Mouse (Mus musculus) liver, embryonic 16.5 days (tissue): ENCODE measurements around the gene Dupd1. TPM values are rescaled to one million over a fixed set of nuclear protein-coding genes. Genes with fewer than 3 reads are reported as not detected.

Experiments
- ATAC-seq: fragments of 200-750 bp; cut with Nextera tagmentation; 2 replicates; pipeline ENCODE4 v1.8.0; 2017; ENCODE audit warnings: low read depth, mild to moderate bottlenecking, moderate number of reproducible peaks, moderate library complexity
- H3K27ac ChIP-seq: fragments of 300-500 bp; sonication (generic); 2 replicates; pipeline ENCODE4 v1.5.1; 2014; ENCODE audit warnings: mild to moderate bottlenecking, low read length
- H3K27me3 ChIP-seq: fragments of 300-500 bp; sonication (generic); 2 replicates; pipeline ENCODE4 v1.6.1; 2014; ENCODE audit warnings: low read depth, low read length, mixed read lengths; ENCODE audit not compliant: control insufficient read depth, insufficient read depth
- H3K36me3 ChIP-seq: fragments of 300-500 bp; sonication (generic); 2 replicates; pipeline ENCODE4 v1.6.1; 2014; ENCODE audit warnings: mild to moderate bottlenecking; ENCODE audit not compliant: control insufficient read depth, insufficient read depth
- H3K4me1 ChIP-seq: fragments of 300-500 bp; sonication (generic); 2 replicates; pipeline ENCODE4 v1.6.1; 2014; ENCODE audit warnings: low read depth, low read length, mixed read lengths; ENCODE audit not compliant: control insufficient read depth
- H3K4me2 ChIP-seq: fragments of 300-500 bp; sonication (generic); 2 replicates; pipeline ENCODE4 v1.6.1; 2014; ENCODE audit warnings: low read depth, low read length, mixed read lengths
- H3K4me3 ChIP-seq: fragments of 300-500 bp; sonication (generic); 2 replicates; pipeline ENCODE4 v1.5.1; 2014; ENCODE audit warnings: low read depth, mild to moderate bottlenecking, low read length
- H3K9ac ChIP-seq: fragments of 300-500 bp; sonication (generic); 2 replicates; pipeline ENCODE4 v1.6.1; 2014; ENCODE audit warnings: low read depth, low read length
- H3K9me3 ChIP-seq: fragments of 300-500 bp; sonication (generic); replicated peaks from 2 replicates; pipeline ENCODE4 v1.6.1; 2016; ENCODE audit warnings: low read length; ENCODE audit not compliant: control insufficient read depth
- WGBS: fragments of 180-500 bp; shearing (Covaris S2); extraction: QIAGEN DNeasy Blood & Tissue Kit; methylation state at CpG from one replicate; pipeline ENCODE4 v1.1.7; 2014; ENCODE audit not compliant: insufficient replicate concordance; 5-methylcytosine and 5-hydroxymethylcytosine counted together
- polyA plus RNA-seq: library from polyadenylated mRNA; unstranded; fragments of >200 nt; fragmentation: Nextera tagmentation; extraction: Ambion mirVana; gene quantifications from 2 replicates; pipeline ENCODE4 v1.2.1, GENCODE M21; 2015

The Dupd1 gene
- polyA plus RNA-seq, result 0.18 and 0.27 TPM in 2 replicates

- H3K4me3 ChIP-seq, result no peak within 1 kb of the TSS
- 58% methylated on average over 5 of the region's 5 CpGs for WGBS
- no peak within 1 kb of the TSS for H3K27ac ChIP-seq
- no peaks in the 10 kb centered on the region for H3K36me3 ChIP-seq
- no peak for ATAC-seq
- H3K4me1 ChIP-seq, result no peaks in the 10 kb centered on the region
- H3K9ac ChIP-seq, result no peak within 1 kb of the TSS
- no peaks in the 10 kb centered on the region for H3K9me3 ChIP-seq
- no peak within 1 kb of the TSS for H3K4me2 ChIP-seq
- H3K27me3 ChIP-seq, result no peaks in the 10 kb centered on the region
Observed at GRCm38 (mm10) chr14:21714486-21714885, at the start of gene Dupd1. TSS of gene Dupd1 (minus strand) at chr14:21714576.

- H3K27ac ChIP-seq, result no peak overlapping the region
- no peak overlapping the region for H3K9ac ChIP-seq
- H3K4me3 ChIP-seq, result no peak overlapping the region
- no peak for ATAC-seq
- peaks cover 19% of the 10 kb centered on the region for H3K4me1 ChIP-seq
- no peak overlapping the region for H3K4me2 ChIP-seq
- WGBS, result 78% methylated on average over 3 of the region's 3 CpGs
- no peaks in the 10 kb centered on the region for H3K27me3 ChIP-seq
- H3K36me3 ChIP-seq, result no peaks in the 10 kb centered on the region
- no peaks in the 10 kb centered on the region for H3K9me3 ChIP-seq
Observed at GRCm38 (mm10) chr14:21763736-21764135, 49.4 kb upstream of the Dupd1 start.

GRCm38 (mm10) chr14:21761560-21761959 lies 47.2 kb upstream of the Dupd1 start:
- no peaks in the 10 kb centered on the region for H3K27me3 ChIP-seq
- H3K9ac ChIP-seq, result no peak overlapping the region
- H3K4me2 ChIP-seq, result no peak overlapping the region
- H3K27ac ChIP-seq, result no peak overlapping the region
- WGBS, result 80% methylated on average over 9 of the region's 9 CpGs
- no peaks in the 10 kb centered on the region for H3K9me3 ChIP-seq
- no peak for ATAC-seq
- peaks cover 27% of the 10 kb centered on the region for H3K4me1 ChIP-seq
- H3K4me3 ChIP-seq, result no peak overlapping the region
- H3K36me3 ChIP-seq, result no peaks in the 10 kb centered on the region

GRCm38 (mm10) chr14:21753367-21753766 lies 39.0 kb upstream of the Dupd1 start:
- Histone ChIP-seq H3K4me2 (no peak overlapping the region), H3K27ac (no peak overlapping the region), H3K9ac (no peak overlapping the region), H3K4me1 (peaks cover 35% of the 10 kb centered on the region), H3K36me3 (no peaks in the 10 kb centered on the region), H3K9me3 (no peaks in the 10 kb centered on the region), H3K27me3 (no peaks in the 10 kb centered on the region), H3K4me3 (no peak overlapping the region)
- ATAC-seq, result no peak
- WGBS, result 57% methylated on average over 4 of the region's 4 CpGs

GRCm38 (mm10) chr14:21752411-21752810 lies 38.0 kb upstream of the Dupd1 start:
- peaks cover 29% of the 10 kb centered on the region for H3K4me1 ChIP-seq
- no peaks in the 10 kb centered on the region for H3K27me3 ChIP-seq
- no peak for ATAC-seq
- no peaks in the 10 kb centered on the region for H3K36me3 ChIP-seq
- no peaks in the 10 kb centered on the region for H3K9me3 ChIP-seq
- 83% methylated on average over 3 of the region's 3 CpGs for WGBS
- no peak overlapping the region for H3K4me2 ChIP-seq
- no peak overlapping the region for H3K27ac ChIP-seq
- H3K4me3 ChIP-seq, result no peak overlapping the region
- no peak overlapping the region for H3K9ac ChIP-seq

- peak within 1 kb of the TSS; percentile 83 for H3K9ac ChIP-seq
- H3K4me3 ChIP-seq, result peak within 1 kb of the TSS; percentile 77
- ATAC-seq, result peak; percentile 80
- peaks cover 27% of the 10 kb centered on the region for H3K4me1 ChIP-seq
- peak within 1 kb of the TSS; percentile 90 for H3K4me2 ChIP-seq
- no peaks in the 10 kb centered on the region for H3K27me3 ChIP-seq
- WGBS, result under 1% methylated on average over 26 of the region's 26 CpGs
- H3K9me3 ChIP-seq, result no peaks in the 10 kb centered on the region
- H3K27ac ChIP-seq, result peak within 1 kb of the TSS; percentile 65
- no peaks in the 10 kb centered on the region for H3K36me3 ChIP-seq
Observed at GRCm38 (mm10) chr14:21750881-21751542, 36.6 kb upstream of the Dupd1 start, which contains the start of gene Dusp13. TSS of gene Dusp13 (minus strand) at chr14:21751181.

- WGBS, result 6% methylated on average over 52 of the region's 52 CpGs
- H3K4me1 ChIP-seq, result peaks cover 19% of the 10 kb centered on the region
- ATAC-seq, result peak; percentile 85
Observed at GRCm38 (mm10) chr14:21750008-21750880, 35.9 kb upstream of the Dupd1 start, which contains the start of gene Samd8. TSS of gene Samd8 (plus strand) at chr14:21750531.

GRCm38 (mm10) chr14:21748142-21748870 lies 33.9 kb upstream of the Dupd1 start:
- H3K4me3 ChIP-seq, result no peak overlapping the region
- no peak for ATAC-seq
- no peak overlapping the region for H3K27ac ChIP-seq
- peaks cover 14% of the 10 kb centered on the region for H3K4me1 ChIP-seq
- H3K9me3 ChIP-seq, result no peaks in the 10 kb centered on the region
- H3K4me2 ChIP-seq, result no peak overlapping the region
- no peaks in the 10 kb centered on the region for H3K27me3 ChIP-seq
- no peak overlapping the region for H3K9ac ChIP-seq
- WGBS, result 35% methylated on average over 15 of the region's 15 CpGs
- H3K36me3 ChIP-seq, result no peaks in the 10 kb centered on the region

More at GRCm38 (mm10) chr14:21750008-21750880, 35.9 kb upstream of the Dupd1 start, which contains the start of gene Samd8:
- Histone ChIP-seq H3K4me3 (peak within 1 kb of the TSS; percentile 77), H3K9me3 (no peaks in the 10 kb centered on the region), H3K9ac (peak within 1 kb of the TSS; percentile 83), H3K4me2 (peak within 1 kb of the TSS; percentile 90), H3K27me3 (no peaks in the 10 kb centered on the region), H3K27ac (peak within 1 kb of the TSS; percentile 65), H3K36me3 (no peaks in the 10 kb centered on the region)
